Mouse (Mus musculus) megakaryocyte-erythroid progenitor cell, adult 5-6 weeks (primary cell): ENCODE results near the gene Elf1. TPM values are rescaled to one million over a fixed set of nuclear protein-coding genes. Genes with fewer than 3 reads are reported as not detected.
A peak's percentile ranks its signal among the peaks of the same experiment; 100 is the strongest.

Source experiments
- ATAC-seq: replicated peaks from 2 replicates; pipeline ENCODE4 v1.8.0; 2016; ENCODE audit warnings: mild to moderate bottlenecking, inconsistent platforms; ENCODE audit not compliant: severe bottlenecking, poor library complexity, low FRiP score, low TSS enrichment
- total RNA-seq, 2 experiments: library from RNA; stranded (forward) in 1 of 2; stranded (reverse) in 1 of 2; fragments of 200-1000, 215-1000 nt in 1 of 2; fragments of >200 nt in 1 of 2; fragmentation: Nextera tagmentation in 1 of 2; gene quantifications; 2 replicates each; pipeline ENCODE4 v1.2.3; 2014 to 2017

Elf1 gene
- total RNA-seq, 2 experiments from 2014 or later: 51.9 to 111 TPM

DNA sequence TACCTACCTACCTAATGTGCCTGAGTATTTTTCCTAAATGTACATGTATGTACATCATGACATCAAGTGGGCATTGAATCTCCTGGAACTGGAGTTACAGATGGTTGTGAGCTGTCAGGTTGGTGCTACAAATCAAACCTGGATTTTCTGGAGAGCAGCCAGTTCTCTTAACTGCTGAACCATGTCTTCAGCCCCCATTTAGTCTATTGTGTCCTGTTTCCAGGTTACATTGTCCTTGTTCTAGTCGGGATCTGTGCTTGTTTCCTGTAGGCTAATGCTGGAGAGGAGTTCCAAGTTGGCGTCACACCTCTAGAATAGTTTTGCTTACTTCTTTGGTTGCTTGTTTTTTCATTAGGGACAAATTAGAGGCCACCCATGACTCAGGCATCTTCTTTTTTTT lies 124.9 kb downstream of the Elf1 start:
- ATAC-seq: no peak

DNA sequence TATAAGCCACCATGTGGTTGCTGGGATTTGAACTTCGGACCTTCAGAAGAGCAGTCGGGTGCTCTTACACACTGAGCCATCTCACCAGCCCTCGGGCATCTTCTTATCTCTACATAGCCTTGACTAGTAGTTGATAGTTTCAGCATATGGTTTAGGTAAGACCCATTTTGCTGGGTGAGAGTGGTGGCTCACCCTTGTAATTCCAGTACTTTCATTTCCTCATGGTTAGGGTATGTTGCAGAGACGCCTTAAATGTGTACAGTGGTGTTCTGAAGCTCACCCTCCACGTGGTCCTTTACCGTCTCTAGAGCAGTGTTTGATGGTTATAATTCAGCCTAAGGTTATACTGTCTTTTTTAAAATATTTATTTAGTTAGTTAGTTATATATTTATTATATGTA lies 125.4 kb downstream of the Elf1 start:
- ATAC-seq: no peak

DNA sequence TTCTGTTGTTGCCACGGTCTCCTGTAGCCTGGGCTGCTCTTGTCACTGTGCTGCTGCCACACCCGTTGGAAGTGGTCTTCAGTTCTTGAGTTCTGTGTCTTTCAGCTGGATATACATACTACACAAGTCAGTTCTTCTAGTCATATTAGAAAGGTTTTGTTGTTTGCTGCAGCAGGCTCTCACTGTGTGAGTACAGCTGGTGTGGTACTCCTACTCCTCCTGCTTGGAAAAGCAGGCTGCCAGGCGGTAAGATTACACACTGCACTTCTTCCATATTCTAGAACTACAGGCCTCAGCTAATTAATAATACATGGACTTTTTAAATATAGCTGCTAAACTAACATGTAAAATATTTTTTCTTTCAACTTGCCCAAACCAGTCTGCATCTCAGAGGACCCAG lies 125.9 kb downstream of the Elf1 start:
- no peak for ATAC-seq

DNA sequence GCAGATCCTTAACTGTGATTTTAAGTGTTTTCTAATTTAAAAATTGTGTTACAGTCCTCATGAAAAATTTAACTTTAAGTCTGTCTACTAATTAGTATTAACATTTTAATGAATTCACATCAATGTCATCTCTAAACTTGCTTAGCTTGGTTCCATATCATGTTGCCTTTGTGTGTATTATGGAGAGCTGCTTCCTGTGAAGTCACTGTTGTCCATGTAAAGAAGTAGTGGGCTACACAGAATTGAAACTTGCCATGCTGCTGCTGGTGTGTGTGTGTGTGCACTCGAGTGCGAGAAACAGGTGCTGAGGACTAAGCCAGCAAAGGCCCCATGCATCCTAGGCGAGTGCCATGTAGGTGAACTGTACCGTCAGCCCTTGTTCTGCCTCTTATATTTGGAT lies 126.4 kb downstream of the Elf1 start:
- ATAC-seq: no peak

DNA sequence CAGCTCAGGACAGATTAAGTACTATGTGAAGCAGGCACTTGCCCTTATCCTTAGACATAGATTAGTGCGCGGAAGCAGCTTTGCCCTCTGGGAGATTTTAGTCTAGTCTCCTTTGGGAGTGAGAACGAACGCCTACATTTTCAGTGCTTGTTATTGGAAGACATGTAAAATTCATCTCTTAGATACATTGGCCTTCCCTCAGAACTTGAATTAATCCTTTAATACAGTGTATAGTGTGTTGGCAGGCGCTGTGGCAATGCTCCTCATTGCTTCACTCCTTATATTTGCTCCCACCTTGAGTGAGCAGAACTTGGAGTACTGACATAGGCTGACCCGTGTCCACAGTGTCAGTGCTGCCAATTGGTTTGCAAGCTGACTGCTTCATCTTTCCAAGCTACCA lies 127.3 kb downstream of the Elf1 start:
- ATAC-seq: no peak

DNA sequence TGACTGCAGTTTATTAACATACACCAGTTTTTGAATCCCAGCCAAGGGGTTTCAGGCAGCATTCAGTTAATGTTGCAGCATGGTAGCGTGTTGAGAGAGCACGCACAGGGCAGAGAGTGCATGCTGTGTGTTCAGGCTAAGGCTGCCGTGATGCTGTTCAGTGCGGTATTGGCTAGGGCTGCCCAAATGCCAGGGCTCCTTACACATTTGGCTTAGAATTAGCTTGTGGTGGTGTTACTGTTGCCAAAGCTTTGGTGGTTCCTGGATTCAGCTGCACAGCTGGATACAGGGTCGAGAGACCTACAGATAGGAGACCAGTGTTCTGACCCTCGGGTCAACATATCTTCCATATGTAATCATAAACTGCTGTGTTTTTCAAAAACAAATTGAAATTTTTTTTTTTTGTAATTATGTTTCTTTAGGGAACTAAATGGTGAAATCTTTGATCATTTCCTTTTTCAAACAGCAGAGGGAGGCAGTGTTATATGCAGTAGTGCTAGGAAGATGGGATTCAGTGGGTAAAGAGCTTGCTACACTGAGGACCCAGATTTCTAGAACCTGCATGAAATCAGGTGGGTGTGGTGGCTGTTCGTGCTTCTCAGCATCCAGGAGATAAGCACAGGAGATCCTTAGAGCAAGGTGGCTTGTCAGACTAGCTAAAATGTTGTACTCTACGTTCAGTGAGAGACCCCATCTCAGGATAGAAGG lies 136.3 kb downstream of the Elf1 start:
- ATAC-seq: no peak

DNA sequence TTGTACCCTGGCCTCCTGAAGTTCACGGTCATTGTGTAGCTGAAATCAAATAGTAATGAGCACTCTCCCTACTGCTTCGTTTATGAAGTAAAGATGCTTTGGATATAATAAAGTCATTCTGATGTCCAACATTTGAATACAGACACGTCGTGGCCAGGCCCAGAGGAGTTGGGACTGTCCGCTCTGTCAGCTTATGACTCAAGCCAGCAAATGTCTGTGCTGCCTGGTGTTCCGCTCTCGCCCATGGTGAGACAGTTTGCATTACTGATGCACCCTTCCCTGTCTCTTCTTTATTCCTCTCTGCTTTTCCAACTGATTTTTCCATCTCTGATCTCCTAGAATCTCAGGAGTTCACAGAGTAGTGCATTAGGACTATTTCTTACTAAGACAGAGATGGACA lies 138.8 kb downstream of the Elf1 start:
- ATAC-seq: no peak

DNA sequence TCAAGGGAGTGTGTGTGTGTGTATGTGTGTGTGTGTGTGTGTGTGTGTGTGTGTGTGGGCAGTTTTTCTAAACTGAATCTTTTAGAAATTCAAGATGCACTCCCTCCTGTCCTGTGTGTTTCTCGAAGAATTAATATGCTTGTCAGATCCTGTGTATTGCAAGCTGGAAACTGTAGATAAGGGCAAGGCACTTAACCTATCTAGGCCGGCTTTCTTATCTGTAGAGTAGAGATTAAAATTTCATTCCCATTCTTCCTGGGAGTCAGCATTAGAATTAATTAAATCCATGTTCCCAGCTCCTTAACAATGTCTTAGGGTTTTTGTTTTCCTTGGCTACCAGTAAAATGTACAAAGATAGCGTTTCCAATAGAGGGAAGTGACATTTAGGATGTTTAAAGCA lies 140.1 kb downstream of the Elf1 start:
- 0 out of 2 replicates have a peak, but pooled peaks have one; percentile 37 for ATAC-seq

Other genes with a start within 250 kb of the Elf1 start
- not detected in 2 replicates for gene Zfp957, start 233.8 kb upstream of the Elf1 start, total RNA-seq (2014; fragmentation: Nextera tagmentation)
- not detected in 2 replicates for gene Zfp957, start 233.8 kb upstream of the Elf1 start, total RNA-seq (2017)
- 35.8 and 39.4 TPM in 2 replicates for gene Rgcc, start 179.5 kb upstream of the Elf1 start, total RNA-seq (2014; fragmentation: Nextera tagmentation)
- gene Rgcc, start 179.5 kb upstream of the Elf1 start, total RNA-seq (2017): 18.5 and 30.4 TPM in 2 replicates
- gene Naa16, start 90.4 kb upstream of the Elf1 start, total RNA-seq (2014; fragmentation: Nextera tagmentation): 40.3 and 50.0 TPM in 2 replicates
- 34.0 and 47.1 TPM in 2 replicates for gene Naa16, start 90.4 kb upstream of the Elf1 start, total RNA-seq (2017)
- gene Mtrf1, start 83.4 kb upstream of the Elf1 start, total RNA-seq (2014; fragmentation: Nextera tagmentation): 6.4 and 7.3 TPM in 2 replicates
- gene Mtrf1, start 83.4 kb upstream of the Elf1 start, total RNA-seq (2017): 14.6 and 16.8 TPM in 2 replicates
- gene Kbtbd7, start 54.7 kb upstream of the Elf1 start, total RNA-seq (2014; fragmentation: Nextera tagmentation): 3.7 and 5.7 TPM in 2 replicates
- gene Kbtbd7, start 54.7 kb upstream of the Elf1 start, total RNA-seq (2017): 9.7 and 10.5 TPM in 2 replicates
- gene Kbtbd6, start 29.4 kb upstream of the Elf1 start, total RNA-seq (2014; fragmentation: Nextera tagmentation): 3.3 and 4.0 TPM in 2 replicates
- 4.4 and 5.1 TPM in 2 replicates for gene Kbtbd6, start 29.4 kb upstream of the Elf1 start, total RNA-seq (2017)
- gene Wbp4, start 326 bp downstream of the Elf1 start, total RNA-seq (2014; fragmentation: Nextera tagmentation): 26.9 and 33.8 TPM in 2 replicates
- gene Wbp4, start 326 bp downstream of the Elf1 start, total RNA-seq (2017): 57.3 and 94.9 TPM in 2 replicates
- 76.0 and 94.6 TPM in 2 replicates for gene Sugt1, start 106.5 kb downstream of the Elf1 start, total RNA-seq (2014; fragmentation: Nextera tagmentation)
- 121 and 127 TPM in 2 replicates for gene Sugt1, start 106.5 kb downstream of the Elf1 start, total RNA-seq (2017)
- not detected in 2 replicates for gene Cnmd, start 181.0 kb downstream of the Elf1 start, total RNA-seq (2014; fragmentation: Nextera tagmentation)
- not detected in 2 replicates for gene Cnmd, start 181.0 kb downstream of the Elf1 start, total RNA-seq (2017)